Mouse (Mus musculus): ENCODE measurements around the gene Sult2b1.
A peak's percentile ranks its signal among the peaks of the same experiment; 100 is the strongest.

Sult2b1 gene

GRCm38 (mm10) chr7:45770427-45771082, 13.9 kb downstream of the Sult2b1 start:
- no peak for DNase-seq

DNA sequence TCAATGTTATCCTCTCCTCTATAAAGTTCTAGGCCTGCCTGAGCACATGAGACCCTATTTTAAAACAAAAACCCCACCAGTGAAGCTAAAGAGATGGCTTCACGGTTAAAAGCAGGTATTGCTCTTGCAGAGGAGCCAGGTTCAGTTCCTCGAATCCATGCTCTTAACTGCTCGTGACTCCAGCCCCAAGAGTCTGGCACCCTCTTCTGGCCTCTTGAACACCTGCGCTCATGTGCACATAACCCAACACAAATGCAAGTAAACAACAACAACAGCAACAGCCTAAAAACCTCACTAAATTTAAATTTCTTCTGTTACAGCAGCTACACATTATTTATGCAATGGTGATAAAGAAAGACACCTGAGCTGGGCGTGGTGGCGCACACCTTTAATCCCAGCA, 17.0 kb downstream of the Sult2b1 start:
- no peak for DNase-seq

DNA sequence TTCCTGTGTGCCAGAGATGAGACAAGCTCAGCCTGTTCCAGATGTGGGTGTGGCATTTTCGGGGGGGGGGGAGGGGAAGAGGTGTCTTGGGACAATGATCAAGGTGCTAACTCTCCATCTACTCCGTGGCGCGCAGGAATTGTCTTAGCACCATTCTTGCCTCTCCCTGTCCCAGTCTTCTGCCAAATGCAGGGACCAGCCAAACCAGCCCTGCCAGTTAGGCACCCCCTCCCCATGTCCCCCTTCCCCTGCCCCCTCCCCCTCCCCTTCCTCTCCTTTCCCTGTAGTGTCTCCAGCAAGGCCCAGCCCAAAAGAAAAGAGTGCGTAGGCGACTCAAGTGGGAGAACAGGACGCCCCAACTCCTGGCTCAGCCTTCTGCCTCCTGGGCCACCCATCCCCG, 17.7 kb downstream of the Sult2b1 start:
- DNase-seq: no peak

DNA sequence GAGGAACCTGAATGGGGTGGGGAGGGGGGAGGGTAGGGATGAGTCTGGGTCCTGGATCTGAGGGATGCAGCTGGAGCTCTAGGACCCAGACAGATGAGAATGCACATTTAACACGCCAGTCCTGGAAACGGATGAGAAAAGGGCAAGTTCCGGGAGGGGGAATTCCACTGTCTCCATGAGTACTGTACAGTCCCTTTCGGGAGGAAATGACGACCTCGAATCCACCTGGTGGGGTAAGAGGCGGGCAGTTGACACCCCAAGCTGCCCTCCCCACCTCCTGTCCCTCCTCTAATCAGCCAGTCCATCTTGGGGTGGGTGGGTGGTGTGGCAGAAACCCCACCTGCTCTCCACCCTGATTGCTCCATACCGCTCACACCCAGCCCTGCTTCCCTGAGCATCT, 18.5 kb downstream of the Sult2b1 start:
- DNase-seq: no peak

DNA sequence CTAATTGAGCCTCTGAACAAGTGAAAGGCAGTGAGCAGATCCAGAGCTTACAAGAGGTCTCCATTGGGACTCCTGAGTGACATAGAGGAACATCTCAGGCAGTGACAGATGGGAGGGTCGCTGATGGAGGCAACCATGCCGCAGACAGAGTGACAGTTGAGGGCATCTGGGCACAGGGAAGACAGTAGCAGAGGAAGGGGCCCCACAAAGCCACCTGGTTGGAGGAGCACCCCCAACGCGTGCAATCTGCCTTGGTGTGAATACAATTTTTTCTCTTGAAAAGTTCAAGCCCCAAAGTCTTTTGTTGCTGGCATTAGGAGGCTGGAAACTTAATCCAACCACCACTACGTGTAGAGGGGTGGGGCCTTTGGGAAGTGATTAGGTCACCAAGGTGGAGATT, 24.3 kb downstream of the Sult2b1 start:
- no peak for DNase-seq

DNA sequence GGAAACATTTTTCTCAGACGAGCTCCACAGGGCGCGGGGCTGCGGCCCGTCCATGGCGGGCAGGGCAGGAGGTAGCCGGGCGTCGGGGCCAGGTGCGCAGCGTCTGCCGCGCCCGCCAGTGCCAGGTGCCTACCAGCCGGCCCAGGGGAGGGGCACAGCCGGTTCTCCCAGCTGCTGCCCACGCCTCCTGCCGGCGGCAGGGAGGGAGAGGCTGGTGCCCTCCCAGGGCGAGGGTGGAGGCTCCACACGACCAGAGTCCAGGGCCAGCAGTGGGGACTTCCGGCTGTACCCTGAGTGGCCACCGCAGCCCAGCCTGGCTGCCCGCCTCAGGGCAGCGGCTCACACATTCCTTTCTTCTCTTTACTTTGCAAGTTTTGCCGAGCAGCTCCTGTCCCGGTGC, 25.1 kb downstream of the Sult2b1 start:
- DNase-seq: peak; percentile 36

- no peak for DNase-seq
Measured at GRCm38 (mm10) chr7:45755703-45756102, 28.8 kb downstream of the Sult2b1 start.

- no peak for DNase-seq
Measured at GRCm38 (mm10) chr7:45750162-45750561, 34.3 kb downstream of the Sult2b1 start.

DNA sequence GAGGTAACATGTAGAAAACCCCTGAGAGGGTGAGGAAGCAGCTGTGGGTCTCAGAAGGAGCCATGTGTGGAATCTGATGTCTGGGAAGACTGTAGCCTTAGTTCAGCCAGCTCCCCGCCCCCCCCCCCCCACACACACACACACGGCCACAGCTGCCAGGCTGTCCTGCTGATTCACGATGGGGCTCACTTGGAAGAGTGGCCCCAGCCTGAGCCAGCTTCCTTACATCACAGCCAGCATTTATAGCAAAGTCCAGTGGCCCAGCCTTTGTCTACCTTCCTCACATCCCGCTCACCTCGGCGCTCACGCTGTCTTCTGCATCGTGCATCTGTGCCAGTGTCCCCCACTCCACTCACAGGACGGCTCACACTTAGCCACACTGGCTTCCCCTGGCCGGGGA, 35.1 kb downstream of the Sult2b1 start:
- DNase-seq: no peak

- no peak for DNase-seq
Measured at GRCm38 (mm10) chr7:45748110-45748509, 36.4 kb downstream of the Sult2b1 start.

GRCm38 (mm10) chr7:45747450-45747849, 37.0 kb downstream of the Sult2b1 start:
- no peak for DNase-seq

DNA sequence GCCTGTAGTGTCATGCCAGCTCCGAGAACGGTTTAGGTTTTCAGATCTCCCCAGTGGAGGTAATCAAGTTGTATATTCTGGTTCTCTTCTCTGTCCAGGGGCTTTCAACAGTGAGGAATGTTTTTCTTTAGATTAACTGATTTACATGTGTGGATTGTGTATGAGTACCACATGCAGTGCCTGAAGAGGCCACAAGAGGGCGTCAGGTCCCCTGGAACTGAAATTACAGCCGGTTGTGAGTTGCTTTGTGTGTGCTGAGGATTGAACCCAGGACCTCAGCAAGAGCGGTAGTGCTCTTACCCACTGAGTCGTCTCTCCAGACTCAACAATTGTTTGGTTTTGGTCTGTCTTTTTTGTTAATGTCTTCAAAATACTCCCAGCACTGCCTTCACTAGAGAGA, 38.0 kb downstream of the Sult2b1 start:
- DNase-seq: no peak

DNA sequence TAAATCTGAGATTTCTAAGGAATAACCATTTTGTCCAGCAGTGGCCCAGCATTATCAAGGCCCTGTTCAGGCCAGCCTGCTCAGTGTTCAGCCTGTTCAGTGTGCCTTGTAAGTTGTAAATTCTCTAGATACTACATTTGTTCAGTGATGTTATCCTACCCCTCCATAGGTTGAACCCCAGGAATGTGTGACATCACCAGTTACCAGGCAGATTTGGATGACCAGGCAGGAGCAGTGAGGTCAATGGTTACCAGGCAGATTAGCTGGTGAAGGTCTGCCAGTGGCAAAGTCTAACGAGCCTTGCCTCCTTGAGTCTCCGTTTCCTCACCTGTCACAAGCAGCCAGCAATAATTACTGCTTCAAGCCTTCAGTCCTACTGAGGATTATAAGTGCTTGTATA, 40.1 kb downstream of the Sult2b1 start:
- peak; percentile 75 for DNase-seq

- DNase-seq: no peak
Measured at GRCm38 (mm10) chr7:45742338-45742737, 42.1 kb downstream of the Sult2b1 start.

- no peak for DNase-seq
Measured at GRCm38 (mm10) chr7:45741777-45742176, 42.7 kb downstream of the Sult2b1 start.

DNA sequence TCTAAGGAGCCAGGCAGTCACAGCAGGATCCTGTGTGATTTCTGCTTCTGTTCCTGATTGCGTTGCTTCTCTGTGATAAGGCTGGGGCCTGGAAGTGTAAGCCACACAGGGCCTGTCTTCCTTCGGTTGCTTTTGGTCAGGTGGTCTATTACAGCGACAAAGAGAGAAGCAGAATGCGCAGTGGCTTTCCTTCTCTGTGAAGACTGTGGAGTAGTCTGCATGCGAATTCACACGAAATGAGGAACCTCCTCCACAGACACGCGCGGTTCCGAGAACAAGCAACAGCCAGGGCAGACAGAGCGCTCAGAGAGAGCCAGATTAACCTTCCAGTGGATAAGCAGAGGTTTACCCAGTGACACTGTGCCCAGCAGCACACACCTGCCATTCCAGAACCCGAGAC, 43.2 kb downstream of the Sult2b1 start:
- no peak for DNase-seq

GRCm38 (mm10) chr7:45739820-45740219, 44.6 kb downstream of the Sult2b1 start:
- DNase-seq: no peak

- peak; percentile 88 for DNase-seq
Measured at GRCm38 (mm10) chr7:45739162-45739763, 45.2 kb downstream of the Sult2b1 start.

GRCm38 (mm10) chr7:45733477-45733876, 51.0 kb downstream of the Sult2b1 start:
- no peak for DNase-seq

GRCm38 (mm10) chr7:45730727-45731431, 53.6 kb downstream of the Sult2b1 start:
- peak; percentile 73 for DNase-seq

- no peak for DNase-seq
Measured at GRCm38 (mm10) chr7:45727625-45728024, 56.8 kb downstream of the Sult2b1 start.

DNA sequence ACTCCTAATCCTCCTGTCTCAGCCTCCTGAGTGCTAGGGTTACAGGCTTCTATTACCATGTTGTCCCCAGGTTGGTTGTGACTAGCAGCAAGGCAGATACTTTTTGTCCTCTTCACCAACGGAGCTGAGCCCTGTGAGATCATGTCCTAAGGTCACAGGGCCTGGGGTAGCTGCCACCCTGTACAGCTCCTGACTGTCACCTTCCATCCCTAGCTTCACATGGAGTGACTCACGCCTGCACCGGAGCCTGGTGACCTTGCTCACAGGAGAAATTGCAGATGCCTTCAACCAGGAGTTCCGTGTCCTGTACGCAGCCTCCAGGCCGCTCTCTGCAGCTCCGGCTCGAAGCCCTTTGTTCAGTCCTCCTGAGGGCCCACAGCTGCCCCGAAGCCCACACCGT, 58.0 kb downstream of the Sult2b1 start:
- DNase-seq: no peak

- no peak for DNase-seq
Measured at GRCm38 (mm10) chr7:45725713-45726112, 58.8 kb downstream of the Sult2b1 start, which contains the start of gene Spaca4. TSS of gene Spaca4 (minus strand) at chr7:45725813.

- DNase-seq: no peak
Measured at GRCm38 (mm10) chr7:45725151-45725550, 59.3 kb downstream of the Sult2b1 start.
